Mouse (Mus musculus) E14TG2a.4 (cell line): Measurements from ENCODE around the gene Rars2.

Source experiments
- CTCF ChIP-seq: conservative IDR thresholded peaks from 2 replicates; pipeline ENCODE4 v1.5.1; 2014; ENCODE audit warnings: low read length
- NANOG ChIP-seq: IDR thresholded peaks from 2 replicates; pipeline ENCODE4 v1.6.1; 2014; ENCODE audit warnings: borderline replicate concordance, low read length, mixed read lengths

DNA sequence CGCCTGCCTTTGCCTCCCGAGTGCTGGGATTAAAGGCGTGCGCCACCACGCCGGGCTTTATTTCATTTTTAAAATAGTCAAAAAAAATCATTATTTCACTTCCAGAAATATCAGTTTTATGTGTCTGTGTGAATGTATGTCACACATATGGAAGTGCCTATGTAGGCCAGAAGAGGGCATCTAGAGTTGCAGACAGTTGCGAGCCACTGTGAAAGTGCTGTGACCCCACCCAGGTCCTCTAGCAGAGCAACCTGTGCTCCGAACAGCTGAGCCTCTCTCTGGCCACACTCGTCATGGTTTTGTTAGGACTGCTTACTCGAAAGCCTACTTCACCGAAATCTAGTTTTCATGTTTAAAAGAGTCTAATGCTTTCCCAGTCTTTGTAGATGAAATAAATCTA lies 87.5 kb downstream of the Rars2 start:
- no peak for TF ChIP-seq CTCF
- no peak for TF ChIP-seq NANOG
